Mouse (Mus musculus) brain, embryonic 14.5 days (tissue): Measurements from ENCODE around the gene Tectb. TPM values are rescaled to one million over a fixed set of nuclear protein-coding genes. Genes with fewer than 3 reads are reported as not detected.

ENCODE experiments used
- DNase-seq: peaks from one replicate; pipeline ENCODE4 v3.0.0-alpha.2; 2011; ENCODE audit warnings: low read depth
- CTCF ChIP-seq: fragments of 200-500 bp; IDR thresholded peaks from 2 replicates; pipeline ENCODE4 v1.5.1; 2012; ENCODE audit warnings: inconsistent platforms, mild to moderate bottlenecking, moderate library complexity, borderline replicate concordance; ENCODE audit not compliant: insufficient read depth, insufficient read length; ENCODE audit errors: extremely low read depth
- POLR2A ChIP-seq: fragments of 200-500 bp; IDR thresholded peaks from 2 replicates; pipeline ENCODE4 v1.6.1; 2012; ENCODE audit warnings: mild to moderate bottlenecking, inconsistent platforms, borderline replicate concordance; ENCODE audit not compliant: poor library complexity, insufficient read depth, insufficient read length, severe bottlenecking; ENCODE audit errors: extremely low read depth
- polyA plus RNA-seq: library from polyadenylated mRNA; depleted of rRNA; stranded (reverse); fragments of >200 nt; gene quantifications from 2 replicates; pipeline ENCODE4 v1.2.3, GENCODE M21; 2012; rRNA removed

Gene Tectb
- polyA plus RNA-seq, 1 experiment, result 0.18 TPM

GRCm38 (mm10) chr19:55219359-55219758 is 38.8 kb downstream of the Tectb start:
- DNase-seq, result no peak
- TF ChIP-seq POLR2A (no peak), CTCF (no peak)

- DNase-seq, result no peak
- TF ChIP-seq POLR2A (no peak), CTCF (no peak)
These were observed 40.7 kb downstream of the Tectb start for GRCm38 (mm10) chr19:55221208-55221607.

GRCm38 (mm10) chr19:55222268-55222667 is 41.7 kb downstream of the Tectb start:
- no peak for DNase-seq

DNA sequence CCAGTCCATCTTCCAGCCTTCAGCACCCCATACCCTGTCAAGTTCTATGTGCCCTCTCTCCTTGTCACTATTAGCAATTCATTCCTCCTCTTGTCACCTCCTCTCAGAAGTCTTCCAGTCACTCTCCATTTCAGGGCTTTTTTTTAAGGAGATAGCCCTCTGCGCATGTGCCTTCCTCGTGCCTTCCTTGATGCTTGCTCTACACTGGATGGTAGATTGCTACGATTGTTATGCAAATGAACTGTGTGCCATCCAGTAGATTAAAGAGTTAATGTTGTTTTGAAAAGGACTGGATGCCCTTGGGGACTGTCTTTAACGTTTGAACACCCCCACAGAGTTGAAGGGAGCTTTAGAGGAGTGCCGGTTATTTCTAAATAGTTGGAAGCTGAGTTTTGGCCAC is 46.1 kb downstream of the Tectb start:
- DNase-seq, result no peak
- no peak for TF ChIP-seq POLR2A
- no peak for TF ChIP-seq CTCF

More at GRCm38 (mm10) chr19:55222268-55222667, 41.7 kb downstream of the Tectb start:
- TF ChIP-seq POLR2A (no peak), CTCF (no peak)

DNA sequence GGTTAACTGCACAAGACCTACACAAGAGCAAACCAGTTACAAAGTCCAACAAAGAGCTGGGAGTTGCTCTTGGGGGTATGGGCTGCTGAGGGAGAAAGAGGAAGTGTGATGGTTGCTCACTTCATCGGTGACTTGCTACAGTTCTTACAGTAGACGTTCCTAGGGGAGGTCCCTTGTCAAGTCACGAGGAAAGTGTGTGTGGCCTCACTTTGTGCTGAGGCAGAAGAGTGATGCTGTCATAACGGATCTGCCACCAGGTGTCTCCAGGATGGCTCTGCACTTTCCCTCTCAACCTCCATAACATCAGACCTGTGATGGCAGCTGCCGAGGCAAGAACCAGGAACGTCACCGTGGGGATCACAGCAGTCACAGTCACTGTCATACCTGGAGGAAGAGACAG is 46.6 kb downstream of the Tectb start:
- no peak for TF ChIP-seq CTCF
- no peak for TF ChIP-seq POLR2A
- no peak for DNase-seq

- no peak for DNase-seq
- TF ChIP-seq POLR2A (no peak), CTCF (no peak)
These were observed 50.5 kb downstream of the Tectb start for GRCm38 (mm10) chr19:55231081-55231480.

GRCm38 (mm10) chr19:55232136-55232535 is 51.6 kb downstream of the Tectb start:
- DNase-seq, result no peak
- no peak for TF ChIP-seq POLR2A

GRCm38 (mm10) chr19:55236026-55236425 is 55.5 kb downstream of the Tectb start:
- TF ChIP-seq POLR2A, result no peak
- no peak for TF ChIP-seq CTCF
- DNase-seq, result no peak

- no peak for DNase-seq
- TF ChIP-seq CTCF, result no peak
- TF ChIP-seq POLR2A, result no peak
These were observed 56.0 kb downstream of the Tectb start for GRCm38 (mm10) chr19:55236564-55236963.

GRCm38 (mm10) chr19:55239766-55240426 is 59.4 kb downstream of the Tectb start:
- TF ChIP-seq POLR2A (no peak), CTCF (no peak)
- DNase-seq, result no peak

DNA sequence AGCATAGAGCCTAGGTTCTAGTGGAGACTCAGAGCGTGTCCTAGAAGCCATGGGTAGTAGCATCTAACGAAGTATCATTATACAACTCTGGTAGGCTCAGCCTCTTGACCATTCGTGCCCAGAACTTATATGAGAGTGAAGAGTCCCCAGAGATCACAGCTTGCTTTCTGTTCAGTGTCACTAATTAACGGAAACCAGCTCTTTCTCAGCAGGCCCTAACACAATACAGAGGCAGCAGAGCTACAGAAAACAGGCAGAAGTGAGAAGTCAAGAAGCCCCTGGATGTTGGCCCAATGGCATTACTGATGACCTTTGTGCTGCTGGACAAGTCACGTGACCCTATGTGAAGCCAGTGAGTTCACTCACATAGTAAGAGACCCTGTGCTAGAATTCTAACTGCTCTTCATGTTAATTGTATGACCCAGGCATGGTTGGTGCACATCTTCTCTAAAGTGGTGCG is 60.7 kb downstream of the Tectb start, which contains the start of gene Gucy2g:
TSS of gene Gucy2g (minus strand) at position 51 of the 460 bp plus-strand sequence.
- TF ChIP-seq CTCF (no peak), POLR2A (no peak)
- DNase-seq, result no peak

- TF ChIP-seq CTCF, result no peak
- no peak for TF ChIP-seq POLR2A
- peak; percentile 20 for DNase-seq
These were observed 64.3 kb downstream of the Tectb start for GRCm38 (mm10) chr19:55244791-55245231.

Other genes with a start within 250 kb of the Tectb start
- gene Gpam, start 53.5 kb upstream of the Tectb start, polyA plus RNA-seq, result 24.3 and 30.5 TPM in 2 replicates
- 0.03 and 0.05 TPM in 2 replicates for gene Gucy2g, start 60.5 kb downstream of the Tectb start, polyA plus RNA-seq
- gene Acsl5, start 71.2 kb downstream of the Tectb start, polyA plus RNA-seq, result 4.5 and 6.4 TPM in 2 replicates
- gene Zdhhc6, start 135.3 kb downstream of the Tectb start, polyA plus RNA-seq, result 21.0 and 27.6 TPM in 2 replicates
- gene Vti1a, start 135.6 kb downstream of the Tectb start, polyA plus RNA-seq, result 16.7 and 23.5 TPM in 2 replicates